Mouse (Mus musculus) liver, embryonic 14.5 days (tissue): Measurements from ENCODE around the gene Nipal3. TPM values are rescaled to one million over a fixed set of nuclear protein-coding genes. Genes with fewer than 3 reads are reported as not detected.
A peak's percentile ranks its signal among the peaks of the same experiment; 100 is the strongest.

ENCODE experiments used
- ATAC-seq: fragments of 200-750 bp; cut with Nextera tagmentation; 2 replicates; pipeline ENCODE4 v1.8.0; 2017; ENCODE audit warnings: moderate number of reproducible peaks, mild to moderate bottlenecking, moderate library complexity; ENCODE audit not compliant: insufficient read depth
- DNase-seq, 3 experiments: peaks; one replicate each; pipeline ENCODE4 v3.0.0-alpha.2; 2012 to 2013; ENCODE audit warnings: low read depth in 3 of 3, low spot score in 3 of 3
- H3K27ac ChIP-seq: fragments of 300-500 bp; sonication (generic); 2 replicates; pipeline ENCODE4 v1.5.1; 2014; ENCODE audit warnings: moderate library complexity, mild to moderate bottlenecking, control low read depth, inconsistent platforms
- H3K27me3 ChIP-seq: fragments of 300-500 bp; sonication (generic); 2 replicates; pipeline ENCODE4 v1.6.1; 2014; ENCODE audit warnings: mild to moderate bottlenecking, low read length, moderate library complexity; ENCODE audit not compliant: control insufficient read depth, insufficient read depth
- H3K36me3 ChIP-seq: fragments of 300-500 bp; sonication (generic); replicated peaks from 2 replicates; pipeline ENCODE4 v1.6.1; 2014; ENCODE audit warnings: low read depth; ENCODE audit not compliant: control insufficient read depth, insufficient read depth
- H3K4me1 ChIP-seq, 2 experiments: fragments of 200-500 bp in 1 of 2; fragments of 300-500 bp in 1 of 2; sonication (generic) in 1 of 2; replicated peaks; 2 replicates each; pipeline ENCODE4 v1.6.1; 2012 to 2014; ENCODE audit warnings: antibody characterized with exemption in 1 of 2, inconsistent platforms in 1 of 2, low read length in 1 of 2; ENCODE audit not compliant: control insufficient read depth in 2 of 2, insufficient read depth in 2 of 2
- H3K4me2 ChIP-seq: fragments of 300-500 bp; sonication (generic); 2 replicates; pipeline ENCODE4 v1.6.1; 2014; ENCODE audit warnings: low read depth, mild to moderate bottlenecking, control low read depth, moderate library complexity
- H3K4me3 ChIP-seq, 2 experiments: fragments of 200-500 bp in 1 of 2; fragments of 300-500 bp in 1 of 2; sonication (generic) in 1 of 2; 2 replicates each; pipeline ENCODE4 v1.5.1; 2012 to 2014; ENCODE audit warnings: low read depth in 2 of 2, low read length in 2 of 2, mild to moderate bottlenecking in 2 of 2, control low read depth in 1 of 2, inconsistent platforms in 1 of 2, moderate library complexity in 1 of 2; ENCODE audit not compliant: insufficient read depth in 1 of 2
- H3K9ac ChIP-seq: fragments of 300-500 bp; sonication (generic); replicated peaks from 2 replicates; pipeline ENCODE4 v1.6.1; 2014; ENCODE audit warnings: mild to moderate bottlenecking, control low read depth, moderate library complexity
- H3K9me3 ChIP-seq: fragments of 300-500 bp; sonication (generic); 2 replicates; pipeline ENCODE4 v1.6.1; 2016; ENCODE audit warnings: low read length, mixed read lengths; ENCODE audit not compliant: control insufficient read depth
- CTCF ChIP-seq: IDR thresholded peaks from 2 replicates; pipeline ENCODE4 v1.5.1; 2016; ENCODE audit warnings: antibody characterized with exemption, low read depth, control low read depth
- EP300 ChIP-seq: IDR thresholded peaks from 2 replicates; pipeline ENCODE4 v1.6.1; 2016; ENCODE audit warnings: antibody characterized with exemption, low read depth
- WGBS: fragments of 180-500 bp; shearing (Covaris S2); extraction: QIAGEN DNeasy Blood & Tissue Kit; methylation state at CpG from one replicate; pipeline ENCODE4 v1.1.7; 2014; ENCODE audit not compliant: insufficient replicate concordance; 5-methylcytosine and 5-hydroxymethylcytosine counted together
- polyA plus RNA-seq, 2 experiments: library from polyadenylated mRNA; depleted of rRNA in 1 of 2; stranded (reverse) in 1 of 2; unstranded in 1 of 2; fragments of >200 nt; fragmentation: Nextera tagmentation in 1 of 2; extraction: Ambion mirVana in 1 of 2; gene quantifications; 2 replicates each; pipeline versions ENCODE4 v1.2.1 to v1.2.3; 2012 to 2014

The Nipal3 gene
- polyA plus RNA-seq, 2 experiments, result 2.5 to 2.9 TPM

DNA sequence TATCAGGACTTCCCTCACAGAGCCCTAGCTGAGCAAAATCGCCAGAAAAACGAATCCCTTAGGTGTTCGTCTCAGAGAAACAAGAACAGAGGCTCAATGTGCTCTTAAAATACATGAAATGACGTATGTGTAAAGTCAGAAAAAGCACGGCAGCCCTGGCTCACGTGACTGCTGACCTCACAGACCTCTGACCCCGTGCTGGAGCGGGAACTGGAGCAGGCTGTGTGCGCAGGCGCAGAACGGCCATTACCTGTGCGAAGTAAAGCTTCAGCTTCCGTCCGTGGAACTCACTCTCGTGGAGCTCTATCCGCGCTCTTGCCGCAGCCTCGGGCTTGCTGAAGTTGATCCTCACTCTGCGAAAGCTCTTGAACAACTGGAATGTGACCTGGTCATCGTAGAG is 74.8 kb downstream of the Nipal3 start:
- no peak for ATAC-seq
- no peak overlapping the region for H3K4me2 ChIP-seq

DNA sequence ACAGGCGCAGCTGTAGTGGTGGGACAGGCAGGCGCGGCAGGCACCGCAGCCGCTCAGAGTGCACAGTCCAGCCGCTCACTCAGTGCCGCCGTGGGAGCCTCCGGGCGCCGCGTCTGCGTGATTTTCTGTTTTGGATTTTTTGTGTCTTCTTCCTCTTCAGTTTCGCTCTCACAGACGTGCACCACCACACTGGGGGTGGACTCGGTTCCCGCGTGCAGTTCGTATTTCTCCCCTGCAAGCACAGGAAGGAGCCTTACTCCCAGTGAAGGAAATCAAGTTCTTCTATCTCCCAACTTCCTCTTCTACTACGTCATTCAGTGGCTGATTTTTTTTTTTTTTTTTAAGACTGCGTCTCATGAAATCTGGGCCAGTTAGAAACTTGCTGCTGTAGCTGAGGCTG is 78.5 kb downstream of the Nipal3 start:
- H3K27me3 ChIP-seq, result no peaks in the 10 kb centered on the region
- no peak for DNase-seq
- WGBS, result 55% methylated on average over 21 of the region's 21 CpGs
- H3K4me2 ChIP-seq, result no peak overlapping the region
- peaks cover 0 to 3% of the 10 kb centered on the region in 2 experiments; a peak in 1 of 4 replicates for H3K4me1 ChIP-seq
- no peaks in the 10 kb centered on the region for H3K9me3 ChIP-seq
- no peak overlapping the region for H3K4me3 ChIP-seq
- H3K27ac ChIP-seq, result no peak overlapping the region
- no peak overlapping the region for H3K9ac ChIP-seq
- no peak for TF ChIP-seq EP300
- no peak for TF ChIP-seq CTCF
- ATAC-seq, result no peak
- no peaks in the 10 kb centered on the region for H3K36me3 ChIP-seq

More for the DNA sequence above, 74.8 kb downstream of the Nipal3 start:
- H3K4me3 ChIP-seq, result no peak overlapping the region
- no peaks in the 10 kb centered on the region for H3K9me3 ChIP-seq
- 85% methylated on average over 21 of the region's 21 CpGs for WGBS
- no peak for DNase-seq
- H3K4me1 ChIP-seq, result peaks cover 0 to 3% of the 10 kb centered on the region in 2 experiments; a peak in 1 of 4 replicates
- TF ChIP-seq CTCF, result no peak
- H3K36me3 ChIP-seq, result no peaks in the 10 kb centered on the region
- no peak overlapping the region for H3K9ac ChIP-seq
- H3K27me3 ChIP-seq, result no peaks in the 10 kb centered on the region
- H3K27ac ChIP-seq, result no peak overlapping the region

DNA sequence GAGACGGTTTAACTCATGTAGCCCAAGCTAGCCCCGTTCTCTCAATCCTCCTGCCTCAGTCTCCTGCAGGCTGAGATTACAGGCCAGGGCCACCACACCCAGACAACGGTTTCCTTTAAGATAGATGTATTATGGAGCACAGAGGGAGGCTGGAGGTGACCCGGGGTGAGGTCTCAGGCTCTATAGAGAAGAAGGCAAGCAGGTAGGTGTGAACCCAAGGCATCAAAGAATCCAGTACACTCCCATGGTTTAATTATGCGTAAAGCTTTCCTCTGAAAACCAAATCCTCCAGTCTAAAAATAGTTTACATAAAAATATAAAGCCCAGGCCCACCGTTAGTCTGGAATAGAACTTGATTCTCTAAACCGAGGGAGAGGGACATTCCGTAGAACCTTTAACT is 81.3 kb downstream of the Nipal3 start:
- 52% methylated on average over 8 of the region's 8 CpGs for WGBS
- Histone ChIP-seq H3K4me3 (no peak overlapping the region), H3K4me1 (peaks cover 0 to 3% of the 10 kb centered on the region in 2 experiments; a peak in 1 of 4 replicates), H3K9ac (no peak overlapping the region), H3K27me3 (no peaks in the 10 kb centered on the region), H3K9me3 (no peaks in the 10 kb centered on the region), H3K27ac (no peak overlapping the region), H3K4me2 (no peak overlapping the region), H3K36me3 (no peaks in the 10 kb centered on the region)
- ATAC-seq (no peak), DNase-seq (no peak)
- TF ChIP-seq CTCF, result no peak
- TF ChIP-seq EP300, result no peak

DNA sequence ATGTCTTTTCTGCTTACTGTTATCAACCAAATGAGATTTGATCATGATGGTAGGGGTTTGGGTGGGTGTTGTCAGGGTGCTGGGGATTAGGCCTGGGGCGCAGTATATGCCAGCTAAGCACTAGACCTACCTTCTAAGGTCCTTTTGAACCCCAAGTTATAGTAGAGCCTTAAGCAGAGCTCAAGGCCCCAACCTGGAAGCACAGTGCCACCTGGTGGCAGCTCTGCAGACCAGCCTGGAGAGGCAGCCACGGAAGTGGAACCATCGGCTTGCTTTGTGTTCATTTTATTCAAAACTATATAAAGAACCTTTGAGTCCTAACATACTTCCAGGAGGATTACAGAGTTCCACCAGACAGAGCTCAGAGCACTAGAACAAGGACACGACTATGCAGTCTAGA is 83.2 kb downstream of the Nipal3 start:
- TF ChIP-seq EP300 (no peak), CTCF (peak; percentile 98)
- Histone ChIP-seq H3K4me3 (no peak overlapping the region), H3K4me1 (peaks cover 0 to 4% of the 10 kb centered on the region in 2 experiments; a peak in 1 of 4 replicates), H3K9me3 (no peaks in the 10 kb centered on the region), H3K27ac (no peak overlapping the region), H3K27me3 (no peaks in the 10 kb centered on the region), H3K4me2 (no peak overlapping the region), H3K9ac (no peak overlapping the region), H3K36me3 (no peaks in the 10 kb centered on the region)
- peak; percentile 25 to 44 (median 28) for DNase-seq
- 25% methylated on average over 4 of the region's 4 CpGs for WGBS
- ATAC-seq, result no peak

DNA sequence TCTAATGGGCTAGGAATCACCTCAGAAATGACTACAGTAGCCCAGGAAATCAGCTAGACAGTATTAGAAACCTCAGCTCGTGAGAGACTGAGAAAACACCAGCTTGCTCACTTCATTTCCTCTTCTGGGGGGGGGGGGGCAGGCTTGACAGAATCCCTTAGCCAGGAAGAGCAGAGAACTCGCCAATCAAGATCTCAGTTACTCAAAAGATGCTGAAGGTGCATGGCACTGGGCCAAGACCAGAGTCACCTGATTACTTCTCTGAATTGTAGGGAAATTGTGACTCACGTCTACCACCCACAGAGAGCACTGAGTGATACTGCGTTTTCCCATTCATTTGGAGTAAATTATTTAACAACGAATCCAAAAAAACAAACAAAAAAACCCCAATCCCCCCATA is 88.7 kb downstream of the Nipal3 start:
- Histone ChIP-seq H3K9me3 (no peaks in the 10 kb centered on the region), H3K27ac (no peak overlapping the region), H3K4me3 (no peak overlapping the region), H3K4me2 (no peak overlapping the region), H3K36me3 (no peaks in the 10 kb centered on the region), H3K27me3 (no peaks in the 10 kb centered on the region), H3K4me1 (peaks cover 15 to 27% of the 10 kb centered on the region in 2 experiments), H3K9ac (no peak overlapping the region)
- ATAC-seq (no peak), DNase-seq (peak in 1 of 3 experiments; percentile 13)
- 51% methylated on average over 5 of the region's 5 CpGs for WGBS
- no peak for TF ChIP-seq CTCF
- TF ChIP-seq EP300, result no peak
